Mouse (Mus musculus): Measurements from ENCODE around the gene Pdlim1.
A peak's percentile ranks its signal among the peaks of the same experiment; 100 is the strongest.
"Not testable (repeated sequence)": the region's sequence is repeated elsewhere in the genome, so short reads cannot be mapped to it uniquely, and the experiment has no call there.

Gene Pdlim1

GRCm38 (mm10) chr19:40240838-40241689, 30.6 kb downstream of the Pdlim1 start:
- no peak for DNase-seq (ENCODE audit: low spot score)

DNA sequence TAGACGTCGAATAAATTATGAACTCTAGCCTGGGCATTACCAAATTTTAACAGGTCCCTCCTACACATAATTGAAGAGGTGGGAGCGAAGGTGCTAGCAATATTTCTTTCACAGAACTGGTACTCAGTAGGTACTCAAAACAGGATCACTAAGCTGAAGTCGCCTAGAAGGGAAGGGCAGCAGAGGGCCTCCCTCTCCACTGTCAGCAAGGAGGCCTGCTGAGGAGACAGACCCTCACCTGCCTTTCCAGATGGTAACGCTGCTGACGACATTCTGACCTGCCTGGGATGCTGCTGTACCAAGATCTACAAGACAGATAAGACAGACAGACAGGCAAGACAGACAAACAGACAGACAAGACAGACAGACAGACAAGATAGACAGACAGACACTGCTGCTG, 31.3 kb downstream of the Pdlim1 start:
- DNase-seq (ENCODE audit: low spot score) = no peak

- no peak for DNase-seq (ENCODE audit: low spot score)
Measured at GRCm38 (mm10) chr19:40238175-40238850, 33.3 kb downstream of the Pdlim1 start.

DNA sequence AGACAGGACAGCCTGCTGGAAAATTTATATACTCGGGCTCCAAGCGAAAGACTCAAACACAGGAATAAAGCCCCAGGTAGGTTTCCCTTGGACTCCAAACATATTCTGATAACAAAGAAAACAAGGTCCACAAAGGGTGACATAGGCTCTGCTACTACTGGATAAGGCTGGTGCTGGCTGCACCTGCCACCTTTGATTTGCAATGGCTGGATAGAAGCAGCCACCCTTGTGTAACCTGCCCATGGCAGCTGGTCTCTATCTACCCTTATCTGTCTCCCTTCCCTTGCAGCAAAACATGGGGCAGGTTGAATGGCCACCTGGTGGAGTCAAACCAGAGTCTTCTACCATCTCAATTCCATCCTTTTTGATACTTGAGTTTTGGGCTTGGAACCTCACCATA, 39.1 kb downstream of the Pdlim1 start:
- no peak for DNase-seq (ENCODE audit: low spot score)

GRCm38 (mm10) chr19:40231825-40232541, 39.7 kb downstream of the Pdlim1 start:
- no peak for DNase-seq (ENCODE audit: low spot score)

- no peak for DNase-seq (ENCODE audit: low spot score)
Measured at GRCm38 (mm10) chr19:40231074-40231738, 40.4 kb downstream of the Pdlim1 start.

GRCm38 (mm10) chr19:40226516-40227151, 45.0 kb downstream of the Pdlim1 start:
- DNase-seq (ENCODE audit: low spot score) = no peak

GRCm38 (mm10) chr19:40225761-40226110, 45.9 kb downstream of the Pdlim1 start:
- DNase-seq (ENCODE audit: low spot score) = no peak

- peak; percentile 75 for DNase-seq (ENCODE audit: low spot score)
Measured at GRCm38 (mm10) chr19:40225102-40225760, 46.4 kb downstream of the Pdlim1 start.

- not testable (repeated sequence) for DNase-seq (ENCODE audit: low spot score)
Measured at GRCm38 (mm10) chr19:40222307-40222706, 49.3 kb downstream of the Pdlim1 start.

- no peak for DNase-seq (ENCODE audit: low spot score)
Measured at GRCm38 (mm10) chr19:40220878-40221277, 50.8 kb downstream of the Pdlim1 start.

DNA sequence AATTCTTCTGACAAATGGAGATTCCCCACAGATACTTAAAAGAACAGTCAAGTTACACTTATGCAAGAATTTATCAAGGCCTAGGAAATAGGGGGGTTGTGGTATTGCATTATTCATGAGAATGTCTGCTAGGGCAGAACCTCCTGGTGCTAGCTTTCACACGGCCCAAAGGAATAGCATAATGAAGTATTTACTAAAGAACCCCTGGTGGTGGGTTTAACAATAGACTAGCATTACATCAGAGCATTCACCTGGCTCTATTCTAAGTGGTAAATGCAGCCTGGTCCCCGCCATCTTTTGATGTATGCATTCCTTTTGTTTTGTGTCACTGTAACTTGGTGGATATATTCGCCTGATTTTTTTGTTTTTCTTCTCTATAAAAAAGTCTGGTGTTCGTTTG, 68.7 kb downstream of the Pdlim1 start:
- DNase-seq (ENCODE audit: low spot score) = not testable (repeated sequence)

DNA sequence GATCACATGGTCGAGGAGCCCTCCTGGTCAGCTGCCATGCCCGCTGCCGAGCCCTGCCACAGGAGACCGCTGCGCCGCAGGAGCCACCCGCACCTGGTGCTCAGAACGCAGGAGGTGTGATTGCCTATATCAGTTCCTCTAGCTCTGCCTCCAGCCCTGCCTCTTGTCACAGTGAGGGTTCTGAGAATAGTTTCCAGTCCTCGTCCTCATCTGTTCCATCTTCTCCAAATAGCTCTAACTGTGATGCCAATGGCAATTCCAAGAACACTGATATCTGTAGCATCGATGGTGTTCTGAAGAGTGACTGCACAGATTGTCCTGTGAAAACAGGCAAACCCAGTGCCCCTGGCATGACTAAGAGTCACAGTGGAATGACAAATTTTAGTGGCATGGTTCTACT, 81.0 kb downstream of the Pdlim1 start:
- DNase-seq (ENCODE audit: low spot score) = no peak

- no peak for DNase-seq (ENCODE audit: low spot score)
Measured at GRCm38 (mm10) chr19:40187160-40187559, 84.5 kb downstream of the Pdlim1 start, which contains the start of gene Cyp2c70. Gene Cyp2c70, minus strand, starts transcription at chr19:40187333.

GRCm38 (mm10) chr19:40183600-40183999, 88.0 kb downstream of the Pdlim1 start:
- no peak for DNase-seq (ENCODE audit: low spot score)

DNA sequence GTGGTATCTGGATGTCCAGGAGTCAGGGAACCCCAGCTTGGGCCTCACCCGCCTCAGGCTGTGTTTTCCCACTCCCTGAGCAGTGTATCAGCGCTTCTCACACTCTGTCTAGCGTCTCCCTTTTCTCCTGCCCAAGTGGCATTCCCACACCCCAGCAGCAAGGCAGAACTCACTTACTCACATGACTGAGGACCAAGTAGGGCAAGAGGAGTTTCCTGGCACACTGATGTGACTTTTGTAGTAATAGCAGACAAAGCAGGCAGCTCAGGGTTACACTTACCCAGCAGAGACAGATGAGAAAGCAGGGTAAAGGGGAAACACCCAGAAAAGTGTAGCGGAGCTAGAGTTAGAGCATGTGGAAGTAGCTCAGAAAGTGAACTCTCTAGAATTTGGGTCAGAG, 93.3 kb downstream of the Pdlim1 start:
- no peak for DNase-seq (ENCODE audit: low spot score)
